In genomic region chr12:4007181-4007580, GRCm38 (mm10) we compare ENCODE assay signal across 8 mouse cellular contexts. TPM values are rescaled to one million over a fixed set of nuclear protein-coding genes. Genes with fewer than 3 reads are reported as not detected.
A peak's percentile ranks its signal among the peaks of the same experiment; 100 is the strongest.
DNase-seq lines count a peak whose midpoint lies in the region; ATAC-seq and TF ChIP-seq lines count a peak whose summit lies in the region.

No protein-coding gene starts in this region.

- TF ChIP-seq CTCF in intestine, postnatal 0 days (IDR thresholded peaks at IDR 0.05; ENCODE audit: low read depth), result no peak

- peak overlapping the region; percentile 51; the same call in 1 of the 2 replicates for H3K27ac ChIP-seq in intestine, embryonic 14.5 days (ENCODE audit: low read depth)
- no peak overlapping the region for H3K27ac ChIP-seq in intestine, postnatal 0 days (ENCODE audit: low read depth, low read length)
- peak overlapping the region; percentile 32; the same call in 1 of the 2 replicates for H3K27ac ChIP-seq in forebrain, embryonic 12.5 days
- peak overlapping the region; percentile 66; the same call in 1 of the 2 replicates for H3K27ac ChIP-seq in hindbrain, embryonic 10.5 days
- peak overlapping the region; percentile 39; the same call in 1 of the 2 replicates for H3K27ac ChIP-seq in midbrain, embryonic 15.5 days
- no peak overlapping the region for H3K27ac ChIP-seq in liver, embryonic 11.5 days (ENCODE audit: low read depth, low read length)

- H3K9ac ChIP-seq in intestine, embryonic 14.5 days (ENCODE audit: low read length), result no peak overlapping the region
- no peak overlapping the region for H3K9ac ChIP-seq in intestine, postnatal 0 days (ENCODE audit: low read depth, low read length)
- H3K9ac ChIP-seq in forebrain, embryonic 12.5 days, result no peak overlapping the region
- H3K9ac ChIP-seq in midbrain, embryonic 15.5 days, result no peak overlapping the region
- H3K9ac ChIP-seq in liver, embryonic 11.5 days (ENCODE audit: low read depth, low read length), result no peak overlapping the region

- WGBS in intestine, embryonic 14.5 days, result 53% methylated on average over 4 of the region's 4 CpGs
- 36% methylated on average over 4 of the region's 4 CpGs for WGBS in intestine, postnatal 0 days
- 50% methylated on average over 4 of the region's 4 CpGs for WGBS in forebrain, embryonic 12.5 days
- 67% methylated on average over 4 of the region's 4 CpGs for WGBS in hindbrain, embryonic 10.5 days
- 56% methylated on average over 4 of the region's 4 CpGs for WGBS in midbrain, embryonic 15.5 days
- 59% methylated on average over 4 of the region's 4 CpGs for WGBS in liver, embryonic 11.5 days

- ATAC-seq in intestine, embryonic 14.5 days (replicated peaks; ENCODE audit: low FRiP score, low TSS enrichment, low read depth), result no peak
- ATAC-seq in intestine, postnatal 0 days, result no peak
- ATAC-seq in forebrain, embryonic 12.5 days (ENCODE audit: low FRiP score), result 0 out of 2 replicates have a peak, but pooled peaks have one; percentile 27
- ATAC-seq in midbrain, embryonic 15.5 days (replicated peaks), result peak; percentile 40; the same call in 1 of the 2 replicates
- no peak for ATAC-seq in liver, embryonic 11.5 days (replicated peaks; ENCODE audit: low FRiP score)

- no peaks in the 10 kb centered on the region for H3K36me3 ChIP-seq in intestine, embryonic 14.5 days (ENCODE audit: control insufficient read depth, insufficient read depth, low read length)
- no peaks in the 10 kb centered on the region for H3K36me3 ChIP-seq in intestine, postnatal 0 days (ENCODE audit: control insufficient read depth, insufficient read depth)
- H3K36me3 ChIP-seq in forebrain, embryonic 12.5 days (replicated peaks), result no peaks in the 10 kb centered on the region
- no peaks in the 10 kb centered on the region for H3K36me3 ChIP-seq in hindbrain, embryonic 10.5 days
- H3K36me3 ChIP-seq in midbrain, embryonic 15.5 days (replicated peaks), result no peaks in the 10 kb centered on the region
- no peaks in the 10 kb centered on the region for H3K36me3 ChIP-seq in liver, embryonic 11.5 days (ENCODE audit: control insufficient read depth, insufficient read depth, low read length)

- H3K9me3 ChIP-seq in intestine, embryonic 14.5 days (ENCODE audit: control insufficient read depth, low read length), result no peaks in the 10 kb centered on the region
- H3K9me3 ChIP-seq in intestine, postnatal 0 days (ENCODE audit: control insufficient read depth), result no peaks in the 10 kb centered on the region
- no peaks in the 10 kb centered on the region for H3K9me3 ChIP-seq in forebrain, embryonic 12.5 days
- H3K9me3 ChIP-seq in hindbrain, embryonic 10.5 days, result no peaks in the 10 kb centered on the region
- no peaks in the 10 kb centered on the region for H3K9me3 ChIP-seq in midbrain, embryonic 15.5 days
- H3K9me3 ChIP-seq in liver, embryonic 11.5 days (ENCODE audit: control insufficient read depth, low read length), result no peaks in the 10 kb centered on the region

- H3K4me3 ChIP-seq in intestine, embryonic 14.5 days (ENCODE audit: low read depth, low read length), result no peak overlapping the region
- H3K4me3 ChIP-seq in intestine, postnatal 0 days (ENCODE audit: low read depth, low read length), result no peak overlapping the region
- no peak overlapping the region for H3K4me3 ChIP-seq in forebrain, embryonic 12.5 days (replicated peaks)
- H3K4me3 ChIP-seq in hindbrain, embryonic 10.5 days, result no peak overlapping the region
- no peak overlapping the region for H3K4me3 ChIP-seq in midbrain, embryonic 15.5 days
- H3K4me3 ChIP-seq in liver, embryonic 11.5 days (ENCODE audit: low read depth, low read length), result no peak overlapping the region

- H3K4me1 ChIP-seq in intestine, embryonic 14.5 days (replicated peaks; ENCODE audit: control insufficient read depth, insufficient read depth, low read length), result peaks cover 13% of the 10 kb centered on the region
- H3K4me1 ChIP-seq in intestine, postnatal 0 days (replicated peaks; ENCODE audit: control insufficient read depth, insufficient read depth, low read length), result no peaks in the 10 kb centered on the region
- peaks cover 40% of the 10 kb centered on the region for H3K4me1 ChIP-seq in forebrain, embryonic 12.5 days
- H3K4me1 ChIP-seq in hindbrain, embryonic 10.5 days (replicated peaks), result peaks cover 58% of the 10 kb centered on the region
- H3K4me1 ChIP-seq in midbrain, embryonic 15.5 days, result peaks cover 26% of the 10 kb centered on the region; the same call in 1 of the 2 replicates
- H3K4me1 ChIP-seq in liver, embryonic 11.5 days (replicated peaks; ENCODE audit: control insufficient read depth, insufficient read depth, low read length), result no peaks in the 10 kb centered on the region

- no peak for DNase-seq in intestine, embryonic 14.5 days (ENCODE audit: low spot score)
- peak; percentile 32 for DNase-seq in adrenal gland, adult 8-10 months
- no peak for DNase-seq in hindbrain, embryonic 10.5 days (ENCODE audit: low spot score)
- DNase-seq in liver, embryonic 11.5 days (ENCODE audit: low spot score), result no peak
- DNase-seq in liver, result no peak

- H3K27me3 ChIP-seq in intestine, embryonic 14.5 days (replicated peaks; ENCODE audit: control insufficient read depth, insufficient read depth, low read length), result no peaks in the 10 kb centered on the region
- no peaks in the 10 kb centered on the region for H3K27me3 ChIP-seq in intestine, postnatal 0 days (replicated peaks; ENCODE audit: control insufficient read depth, insufficient read depth, low read length)
- H3K27me3 ChIP-seq in forebrain, embryonic 12.5 days, result no peaks in the 10 kb centered on the region
- H3K27me3 ChIP-seq in hindbrain, embryonic 10.5 days (ENCODE audit: insufficient read depth, poor library complexity, severe bottlenecking), result no peaks in the 10 kb centered on the region
- H3K27me3 ChIP-seq in midbrain, embryonic 15.5 days (replicated peaks), result no peaks in the 10 kb centered on the region
- no peaks in the 10 kb centered on the region for H3K27me3 ChIP-seq in liver, embryonic 11.5 days (replicated peaks; ENCODE audit: control insufficient read depth, insufficient read depth, low read length)

- H3K4me2 ChIP-seq in intestine, embryonic 14.5 days (ENCODE audit: low read length), result no peak overlapping the region
- H3K4me2 ChIP-seq in intestine, postnatal 0 days (replicated peaks; ENCODE audit: low read depth), result no peak overlapping the region
- no peak overlapping the region for H3K4me2 ChIP-seq in forebrain, embryonic 12.5 days
- no peak overlapping the region for H3K4me2 ChIP-seq in midbrain, embryonic 15.5 days
- H3K4me2 ChIP-seq in liver, embryonic 11.5 days, result no peak overlapping the region

RNA-seq across cellular contexts. Expression of gene Efr3b, which starts 31.5 kb away (rescaled TPM):
- polyA plus RNA-seq in intestine, embryonic 14.5 days (2014; fragmentation: Nextera tagmentation; extraction: Ambion mirVana), result 3.2 and 3.7 TPM in 2 replicates
- 3.2 and 3.9 TPM in 2 replicates for polyA plus RNA-seq in intestine, postnatal 0 days (2015; fragmentation: Nextera tagmentation; extraction: Ambion mirVana)
- total RNA-seq in adrenal gland, adult 8-10 months (2022), result 1 to 10 TPM; 2.1 to 4.9 (median 3.8) TPM
- polyA plus RNA-seq in forebrain, embryonic 12.5 days (2016; fragmentation: Nextera tagmentation; extraction: Ambion mirVana), result 24.5 and 27.2 TPM in 2 replicates
- 10.6 and 16.5 TPM in 2 replicates for polyA plus RNA-seq in hindbrain, embryonic 10.5 days (2016; fragmentation: Nextera tagmentation; extraction: Ambion mirVana)
- 47.8 and 51.7 TPM in 2 replicates for polyA plus RNA-seq in midbrain, embryonic 15.5 days (2015; fragmentation: Nextera tagmentation; extraction: Ambion mirVana)
- polyA plus RNA-seq in liver, embryonic 11.5 days (2014; fragmentation: Nextera tagmentation; extraction: Ambion mirVana), result 0.73 and 0.88 TPM in 2 replicates

RNA-seq across cellular contexts. Expression of gene Pomc, which starts 52.4 kb away (rescaled TPM):
- 3.2 TPM in 2 replicates for polyA plus RNA-seq in intestine, embryonic 14.5 days (2014; fragmentation: Nextera tagmentation; extraction: Ambion mirVana)
- polyA plus RNA-seq in intestine, postnatal 0 days (2015; fragmentation: Nextera tagmentation; extraction: Ambion mirVana), result 1.0 and 1.3 TPM in 2 replicates
- total RNA-seq in adrenal gland, adult 8-10 months (2022), result 1 to 10 TPM in 3 of 4 experiments, under 1 TPM in 1; 0.62 to 2.0 (median 1.6) TPM
- polyA plus RNA-seq in forebrain, embryonic 12.5 days (2016; fragmentation: Nextera tagmentation; extraction: Ambion mirVana), result 7.3 and 8.8 TPM in 2 replicates
- 6.6 and 7.2 TPM in 2 replicates for polyA plus RNA-seq in hindbrain, embryonic 10.5 days (2016; fragmentation: Nextera tagmentation; extraction: Ambion mirVana)
- polyA plus RNA-seq in midbrain, embryonic 15.5 days (2015; fragmentation: Nextera tagmentation; extraction: Ambion mirVana), result 5.0 and 9.1 TPM in 2 replicates
- 1.4 and 1.7 TPM in 2 replicates for polyA plus RNA-seq in liver, embryonic 11.5 days (2014; fragmentation: Nextera tagmentation; extraction: Ambion mirVana)

Comparison
In these comparisons a context has a peak if more than half of its experiments do, and no peak if none do; other contexts are left out.
1. H3K27ac ChIP-seq: peak in intestine, embryonic 14.5 days (single experiment), forebrain, embryonic 12.5 days (single experiment), hindbrain, embryonic 10.5 days (single experiment) and midbrain, embryonic 15.5 days (single experiment); none in intestine, postnatal 0 days (single experiment) and liver, embryonic 11.5 days (single experiment).
2. ATAC-seq: peak in forebrain, embryonic 12.5 days (single experiment) and midbrain, embryonic 15.5 days (single experiment); none in intestine, embryonic 14.5 days (single experiment), intestine, postnatal 0 days (single experiment) and liver, embryonic 11.5 days (single experiment).